Mouse (Mus musculus): ENCODE results near the gene Zcchc14.
A peak's percentile ranks its signal among the peaks of the same experiment; 100 is the strongest.
"Not testable (repeated sequence)": the region's sequence is repeated elsewhere in the genome, so short reads cannot be mapped to it uniquely, and the experiment has no call there.

Zcchc14 gene

GRCm38 (mm10) chr8:121620801-121621516, 31.7 kb downstream of the Zcchc14 start:
- DNase-seq: no peak

DNA sequence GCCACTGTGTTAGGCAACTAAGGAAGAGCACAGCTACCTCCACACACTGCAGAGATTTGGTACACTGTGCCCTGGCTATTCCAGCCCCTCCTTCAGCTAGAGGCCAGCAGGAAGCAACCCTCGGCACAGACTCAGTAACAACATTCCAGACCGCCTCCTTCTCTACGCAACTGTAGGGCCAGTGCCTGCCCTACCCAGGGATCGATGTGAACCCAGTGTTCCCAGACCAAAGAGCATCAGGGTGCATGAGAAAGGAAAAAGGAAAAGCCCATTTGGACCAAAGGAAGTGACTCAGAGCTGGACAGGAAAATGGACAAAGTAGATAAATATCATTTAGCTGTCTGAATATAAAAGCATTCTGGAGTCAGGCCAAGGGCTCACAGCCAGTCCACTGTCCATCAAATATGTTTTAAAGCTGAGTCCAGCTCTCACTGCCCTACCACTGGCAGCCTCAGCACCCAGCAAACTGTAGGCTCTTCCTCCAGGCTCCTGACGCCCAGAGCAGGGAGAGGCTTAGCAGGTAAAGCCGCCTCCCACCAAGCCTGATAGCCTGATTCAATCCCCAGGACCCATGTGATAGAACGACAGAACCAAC, 33.2 kb downstream of the Zcchc14 start:
- no peak for DNase-seq

DNA sequence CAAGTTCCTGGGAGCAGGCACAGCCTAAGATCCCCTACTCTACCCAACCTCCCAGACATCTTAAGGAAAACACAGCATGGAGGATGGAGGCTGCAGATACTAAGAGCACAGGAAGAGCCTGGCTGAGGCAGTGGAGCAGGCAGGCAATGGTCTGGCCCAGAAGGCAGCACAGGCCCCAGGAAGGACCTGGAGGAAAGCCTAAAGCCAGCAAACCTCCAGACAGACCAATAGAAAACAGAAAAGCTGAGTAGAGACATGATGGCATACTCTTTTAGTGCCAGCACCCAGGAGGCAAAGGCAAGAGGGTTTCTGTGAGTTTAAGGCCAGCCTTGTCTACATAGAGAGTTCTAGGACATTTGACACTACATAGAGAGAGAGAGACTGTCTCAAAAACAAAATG, 39.3 kb downstream of the Zcchc14 start:
- DNase-seq: no peak

DNA sequence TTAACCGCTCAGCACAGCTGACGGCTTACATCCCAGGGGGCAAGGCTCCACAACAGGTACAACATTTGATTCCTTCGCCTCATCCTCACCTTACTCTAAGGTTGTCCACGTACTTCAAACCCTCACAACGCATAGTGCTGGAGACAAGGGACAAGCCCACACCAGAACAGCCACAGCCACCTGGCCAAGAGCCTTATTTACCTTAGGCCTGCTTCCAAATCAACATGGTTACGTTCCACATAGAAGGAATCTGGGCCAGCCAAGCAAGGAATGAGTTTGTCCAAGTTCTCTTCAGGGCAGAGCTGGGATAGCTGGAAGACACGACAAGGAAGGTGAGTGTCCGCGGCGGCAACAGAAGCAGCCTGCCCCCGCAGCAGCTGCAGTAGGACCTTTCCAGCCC, 42.8 kb downstream of the Zcchc14 start:
- no peak for DNase-seq

DNA sequence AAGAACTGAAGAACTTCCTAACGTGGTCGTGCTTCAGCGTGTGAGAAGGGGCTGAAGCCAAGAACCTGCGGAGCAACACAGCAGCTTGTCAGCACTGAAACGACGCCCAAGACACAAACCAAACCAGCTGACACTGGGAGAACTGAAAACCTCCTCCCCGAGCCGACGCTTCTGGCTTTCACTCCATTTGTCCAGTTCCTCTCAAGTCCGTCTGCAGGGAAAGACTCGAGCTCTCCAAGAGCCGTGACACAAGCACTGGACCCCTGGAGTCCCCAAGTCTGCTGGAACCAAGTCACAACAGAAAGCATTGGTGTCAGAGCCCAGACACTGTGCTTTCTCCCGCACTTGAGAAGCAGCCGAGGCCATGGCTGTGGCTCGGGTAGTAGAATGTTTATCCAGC, 43.5 kb downstream of the Zcchc14 start:
- no peak for DNase-seq

GRCm38 (mm10) chr8:121607661-121608060, 45.0 kb downstream of the Zcchc14 start:
- no peak for DNase-seq

DNA sequence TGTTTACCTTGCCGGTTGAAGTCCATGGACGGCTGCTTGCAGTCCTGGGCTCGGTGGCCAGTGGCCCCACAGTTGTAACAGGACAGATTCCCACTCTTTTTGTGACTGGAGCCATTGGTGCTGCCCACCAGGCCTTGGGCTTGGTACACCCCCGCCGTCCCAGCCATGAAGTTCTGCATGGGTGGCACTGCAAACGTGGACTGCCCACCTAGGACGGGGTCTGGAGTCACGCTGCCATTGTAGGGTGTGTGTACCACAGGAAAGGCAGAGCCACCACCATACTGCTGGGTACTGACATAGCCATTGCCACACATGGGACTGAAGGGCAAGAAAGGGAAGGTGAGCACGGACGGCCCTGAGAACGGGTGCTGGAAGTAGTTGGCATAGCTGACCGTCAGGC, 48.9 kb downstream of the Zcchc14 start:
- no peak for DNase-seq

GRCm38 (mm10) chr8:121602860-121603259, 49.8 kb downstream of the Zcchc14 start:
- peak; percentile 81 for DNase-seq

GRCm38 (mm10) chr8:121602411-121602810, 50.3 kb downstream of the Zcchc14 start:
- no peak for DNase-seq

- DNase-seq: no peak
Measured at GRCm38 (mm10) chr8:121599842-121600241, 52.9 kb downstream of the Zcchc14 start.

DNA sequence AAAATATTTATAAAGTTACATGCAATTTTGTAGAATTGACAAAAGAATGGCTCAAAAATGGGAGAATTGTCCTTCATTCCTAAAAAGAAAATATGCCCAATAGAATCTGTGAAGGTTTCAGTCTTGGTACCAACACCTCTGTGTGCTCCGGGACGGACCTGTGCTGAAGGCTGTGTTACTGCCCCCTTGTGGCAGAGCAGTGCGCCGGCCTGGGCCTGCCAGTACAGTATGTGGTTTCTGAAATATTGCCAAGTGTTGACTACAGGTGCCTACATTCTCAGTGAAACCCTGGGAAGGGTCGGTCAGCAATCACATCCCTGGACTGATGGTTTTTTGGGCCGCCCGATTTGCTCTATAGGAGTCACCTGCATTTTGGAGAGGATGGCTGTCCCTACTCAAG, 53.8 kb downstream of the Zcchc14 start:
- peak; percentile 92 for DNase-seq

- DNase-seq: no peak
Measured at GRCm38 (mm10) chr8:121598190-121598589, 54.5 kb downstream of the Zcchc14 start.

DNA sequence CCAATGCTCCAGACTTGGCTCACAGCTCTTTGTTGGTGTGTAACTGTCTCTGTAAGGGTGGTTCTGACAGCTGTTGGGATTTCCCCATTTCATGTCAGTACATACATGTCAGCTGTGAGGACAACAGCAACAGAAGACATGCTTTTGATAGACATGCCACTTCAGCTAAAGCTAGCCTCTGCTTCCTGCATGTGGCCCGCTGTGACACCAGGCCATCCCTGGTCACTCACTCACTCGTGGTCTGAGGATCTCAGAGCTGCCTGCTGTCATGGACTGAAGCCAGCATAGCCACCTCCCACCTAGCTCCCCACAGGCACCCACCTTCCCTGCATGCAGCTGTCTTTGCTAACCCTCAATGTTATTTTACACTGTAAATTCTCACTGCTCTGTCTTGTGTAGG, 55.2 kb downstream of the Zcchc14 start:
- not testable (repeated sequence) for DNase-seq

DNA sequence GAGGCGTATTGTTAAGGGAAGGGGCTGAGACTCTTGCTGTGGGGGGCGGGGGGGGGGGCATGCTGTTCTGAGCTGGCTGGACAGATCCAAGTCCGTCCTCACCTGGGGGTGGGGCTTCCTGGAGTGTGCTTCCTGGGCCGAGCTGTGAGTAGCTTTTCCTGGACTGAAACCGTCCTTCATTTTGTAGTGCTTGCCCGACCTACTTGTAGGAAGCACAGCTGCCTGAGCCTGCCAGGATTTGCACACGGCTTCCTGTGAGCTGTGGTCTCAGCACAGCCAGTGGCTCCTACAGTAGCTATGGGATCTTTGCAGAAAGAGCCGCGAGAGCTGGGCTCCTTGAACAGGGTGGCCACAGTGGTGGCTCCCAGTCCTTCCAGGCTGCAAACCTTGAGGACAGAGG, 58.7 kb downstream of the Zcchc14 start:
- DNase-seq: no peak

DNA sequence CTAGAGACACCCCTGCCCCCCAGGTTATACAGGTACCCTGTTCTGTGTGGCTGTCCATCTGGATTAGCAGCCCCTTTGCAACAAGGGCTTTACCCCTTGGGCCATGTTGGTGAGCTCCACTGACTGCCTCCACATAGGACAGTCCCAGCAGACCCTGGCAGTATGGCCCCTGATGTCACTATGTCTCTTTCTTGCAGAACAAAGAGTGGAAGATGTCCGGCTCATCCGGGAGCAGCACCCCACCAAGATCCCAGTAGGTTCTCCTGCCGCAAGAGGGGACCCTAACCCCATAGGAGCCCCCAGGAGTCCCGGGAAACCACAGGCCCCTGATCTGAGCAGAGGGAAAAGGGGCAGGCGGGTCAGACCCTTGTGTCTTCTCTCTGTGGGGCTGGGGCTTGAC, 59.4 kb downstream of the Zcchc14 start:
- DNase-seq: no peak

- DNase-seq: no peak
Measured at GRCm38 (mm10) chr8:121591178-121592066, 61.3 kb downstream of the Zcchc14 start.

GRCm38 (mm10) chr8:121590203-121591177, 62.2 kb downstream of the Zcchc14 start, which contains the start of gene Map1lc3b:
Gene Map1lc3b (plus strand): TSS chr8:121590361.
- peak; percentile 96 for DNase-seq

- no peak for DNase-seq
Measured at GRCm38 (mm10) chr8:121589205-121589726, 63.4 kb downstream of the Zcchc14 start.

- DNase-seq: no peak
Measured at GRCm38 (mm10) chr8:121588750-121589149, 64.0 kb downstream of the Zcchc14 start.

- DNase-seq: peak; percentile 99
Measured at GRCm38 (mm10) chr8:121585159-121585825, 67.4 kb downstream of the Zcchc14 start.

DNA sequence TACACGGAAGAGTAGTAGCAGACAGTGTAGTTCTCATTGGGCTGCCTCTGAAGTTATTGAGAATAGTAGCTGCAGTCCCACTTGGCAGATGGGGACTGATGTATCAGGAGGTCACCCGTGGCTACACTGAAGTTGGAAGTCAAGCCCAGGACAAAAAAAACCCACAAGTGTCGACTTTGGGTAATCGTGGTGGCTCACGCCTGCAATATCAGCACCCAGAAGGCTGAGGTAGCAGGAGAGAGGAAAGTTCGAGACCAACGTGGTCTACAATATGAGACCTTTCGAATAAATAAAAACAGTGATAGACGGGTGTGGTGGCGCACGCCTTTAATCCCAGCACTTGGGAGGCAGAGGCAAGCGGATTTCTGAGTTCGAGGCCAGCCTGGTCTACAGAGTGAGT, 68.0 kb downstream of the Zcchc14 start:
- DNase-seq: peak; percentile 70

- DNase-seq: no peak
Measured at GRCm38 (mm10) chr8:121583653-121584052, 69.0 kb downstream of the Zcchc14 start.
